Mouse (Mus musculus): ENCODE measurements at regions not wholly inside any gene's neighbourhood (a gene's known extent, or its start where the extent isn't known, plus 50 kb on each side); places are given as distances from the start of the nearest gene placed in this dataset.
"Not testable (repeated sequence)": the region's sequence is repeated elsewhere in the genome, so short reads cannot be mapped to it uniquely, and the experiment has no call there.

DNA sequence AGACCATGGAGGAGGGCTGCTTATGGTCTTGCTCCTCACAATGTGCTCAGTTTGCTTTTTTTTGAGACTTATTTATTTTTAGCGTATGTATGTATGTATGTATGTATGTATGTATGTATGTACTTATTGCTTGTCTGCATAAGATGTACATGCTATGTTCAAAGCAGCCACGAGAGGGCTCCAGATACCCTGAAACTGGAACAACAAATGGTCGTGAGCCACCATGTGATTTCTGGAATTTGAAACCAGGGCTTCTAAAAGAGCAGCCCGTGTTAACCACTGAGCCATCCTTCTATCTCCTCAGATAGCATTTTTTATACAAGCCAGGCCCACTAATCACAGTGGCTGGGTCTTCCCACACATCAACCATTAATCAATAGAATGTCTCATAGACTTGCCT is 611.2 kb downstream of the 5730507C01Rik start:
- H3K4me1 ChIP-seq: no peaks in the 10 kb centered on the region
- H3K9me3 ChIP-seq: peaks cover 81% of the 10 kb centered on the region
- H3K27ac ChIP-seq: no peak overlapping the region
- H3K27me3 ChIP-seq (ENCODE audit: poor library complexity, severe bottlenecking): no peaks in the 10 kb centered on the region
- no peaks in the 10 kb centered on the region for H3K36me3 ChIP-seq (replicated peaks)
- WGBS: 70% methylated on average over 4 of the region's 4 CpGs
- DNase-seq (ENCODE audit: extremely low spot score, low spot score): no peak
- no peak overlapping the region for H3K4me3 ChIP-seq

DNA sequence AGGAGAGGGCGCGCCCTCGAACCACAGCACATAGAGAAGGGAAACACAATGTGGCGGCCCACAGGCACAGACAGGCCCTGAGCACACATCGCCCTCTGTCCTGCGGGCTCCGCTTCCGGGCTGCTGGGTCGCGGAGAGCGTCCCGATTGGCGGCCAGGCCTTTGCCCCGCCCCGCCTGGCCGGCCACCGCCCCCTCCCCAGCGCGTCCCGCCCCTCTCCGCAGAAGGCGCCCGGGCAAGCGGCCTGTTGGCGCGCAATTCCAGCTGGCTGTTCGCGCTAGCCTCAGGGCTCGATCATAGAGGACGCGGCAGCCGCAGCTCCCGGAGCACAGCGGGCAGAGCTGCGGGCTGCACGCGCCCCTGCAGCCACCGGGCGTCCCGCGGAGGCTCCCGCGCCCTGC is 661.3 kb downstream of the 5730507C01Rik start:
- Histone ChIP-seq H3K27me3 (ENCODE audit: poor library complexity, severe bottlenecking) (no peaks in the 10 kb centered on the region), H3K9me3 (peaks cover 43% of the 10 kb centered on the region), H3K27ac (no peak overlapping the region), H3K36me3 (replicated peaks) (no peaks in the 10 kb centered on the region), H3K4me3 (no peak overlapping the region), H3K4me1 (no peaks in the 10 kb centered on the region)
- WGBS: 18% methylated on average over 42 of the region's 43 CpGs
- DNase-seq (ENCODE audit: extremely low spot score, low spot score): no peak

DNA sequence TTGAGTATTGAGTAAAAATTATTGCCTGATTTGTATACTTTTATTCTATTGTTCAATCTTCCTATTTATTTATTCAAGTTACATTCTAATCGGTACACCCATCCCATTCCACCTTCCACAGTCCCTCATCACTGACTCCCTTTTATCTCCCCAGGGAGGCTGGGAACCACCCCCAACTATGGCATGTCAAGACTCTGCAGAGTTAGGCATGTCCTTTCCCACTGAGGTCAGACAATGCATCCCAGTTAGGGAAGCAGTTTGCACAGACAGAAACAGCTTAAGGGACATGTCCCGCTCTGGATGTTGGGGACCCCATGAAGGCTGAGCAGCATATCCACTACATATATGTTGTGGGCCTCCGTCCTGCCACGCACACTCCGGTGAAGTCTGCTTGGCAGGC is 678.1 kb downstream of the 5730507C01Rik start:
- Histone ChIP-seq H3K9me3 (peaks cover 53% of the 10 kb centered on the region), H3K4me1 (no peaks in the 10 kb centered on the region), H3K4me3 (no peak overlapping the region), H3K27ac (no peak overlapping the region), H3K36me3 (replicated peaks) (no peaks in the 10 kb centered on the region), H3K27me3 (ENCODE audit: poor library complexity, severe bottlenecking) (no peaks in the 10 kb centered on the region)
- WGBS: 94% methylated on average over 5 of the region's 5 CpGs
- no peak for DNase-seq (ENCODE audit: extremely low spot score, low spot score)

DNA sequence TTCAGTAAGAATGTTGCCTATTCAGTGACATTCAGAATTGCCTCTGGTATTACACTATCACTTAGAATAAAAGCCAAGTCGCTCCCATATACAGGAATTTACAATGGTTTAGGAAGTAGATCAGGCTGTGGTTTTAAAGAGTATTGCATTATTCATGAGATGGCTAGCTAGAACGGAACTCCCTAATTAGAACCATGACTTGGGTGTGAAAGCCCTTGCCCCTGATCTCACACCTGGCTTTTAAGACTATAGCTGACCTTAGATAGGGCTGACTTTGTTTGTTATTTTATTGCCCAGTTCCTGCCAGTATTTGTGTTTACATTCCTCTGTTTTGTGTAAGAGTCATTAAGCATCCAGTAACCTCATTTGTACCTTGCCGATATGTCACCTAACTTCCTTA is 678.7 kb downstream of the 5730507C01Rik start:
- peaks cover 53% of the 10 kb centered on the region for H3K9me3 ChIP-seq
- H3K4me1 ChIP-seq: not testable (repeated sequence)
- WGBS: 77% methylated on average over 3 of the region's 3 CpGs

DNA sequence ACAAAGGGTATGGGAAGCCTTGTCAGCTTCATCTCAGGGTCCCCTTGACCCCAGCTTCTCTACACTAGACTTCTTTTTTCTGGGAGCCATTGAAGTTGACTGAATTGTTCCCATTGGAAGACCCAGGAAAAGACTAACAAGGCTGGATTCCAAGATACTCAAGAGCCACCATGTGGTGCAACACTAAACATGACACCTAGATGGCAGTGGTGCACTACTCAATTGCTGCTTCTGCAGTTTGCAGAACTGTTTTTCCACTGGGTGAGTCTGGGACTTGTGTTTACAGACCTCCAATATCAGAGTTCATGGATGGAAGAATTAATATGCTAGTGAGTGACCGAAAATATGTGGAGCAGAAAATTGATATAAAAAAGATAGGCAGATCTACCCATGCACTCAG is 709.7 kb downstream of the 5730507C01Rik start:
- DNase-seq (ENCODE audit: extremely low spot score, low spot score); H3K27me3 ChIP-seq (ENCODE audit: poor library complexity, severe bottlenecking); H3K4me1 ChIP-seq; H3K36me3 ChIP-seq (replicated peaks); H3K9me3 ChIP-seq; H3K4me3 ChIP-seq; H3K27ac ChIP-seq: not testable (repeated sequence)
- WGBS: 93% methylated on average over 1 of the region's 1 CpGs

More for the DNA sequence above, 678.7 kb downstream of the 5730507C01Rik start:
- not testable (repeated sequence) for DNase-seq (ENCODE audit: extremely low spot score, low spot score); H3K27ac ChIP-seq; H3K4me3 ChIP-seq; H3K27me3 ChIP-seq (ENCODE audit: poor library complexity, severe bottlenecking); H3K36me3 ChIP-seq (replicated peaks)

DNA sequence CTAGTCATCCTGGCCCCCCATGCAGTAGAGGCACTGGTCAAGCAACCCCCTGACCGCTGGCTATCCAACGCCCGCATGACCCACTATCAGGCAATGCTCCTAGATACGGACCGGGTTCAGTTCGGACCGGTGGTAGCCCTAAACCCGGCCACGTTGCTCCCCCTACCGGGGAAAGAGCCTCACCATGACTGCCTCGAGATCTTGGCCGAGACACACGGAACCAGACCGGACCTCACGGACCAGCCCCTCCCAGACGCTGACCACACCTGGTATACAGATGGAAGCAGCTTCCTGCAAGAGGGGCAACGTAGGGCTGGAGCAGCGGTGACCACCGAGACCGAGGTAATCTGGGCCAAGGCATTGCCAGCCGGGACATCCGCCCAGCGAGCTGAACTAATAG is 707.6 kb upstream of the Gm21863 start:
- not testable (repeated sequence) for H3K4me3 ChIP-seq; H3K27me3 ChIP-seq (ENCODE audit: poor library complexity, severe bottlenecking); H3K27ac ChIP-seq; H3K4me1 ChIP-seq; DNase-seq (ENCODE audit: extremely low spot score, low spot score); H3K36me3 ChIP-seq (replicated peaks)
- H3K9me3 ChIP-seq: peaks cover 32% of the 10 kb centered on the region
- WGBS: 92% methylated on average over 23 of the region's 23 CpGs

DNA sequence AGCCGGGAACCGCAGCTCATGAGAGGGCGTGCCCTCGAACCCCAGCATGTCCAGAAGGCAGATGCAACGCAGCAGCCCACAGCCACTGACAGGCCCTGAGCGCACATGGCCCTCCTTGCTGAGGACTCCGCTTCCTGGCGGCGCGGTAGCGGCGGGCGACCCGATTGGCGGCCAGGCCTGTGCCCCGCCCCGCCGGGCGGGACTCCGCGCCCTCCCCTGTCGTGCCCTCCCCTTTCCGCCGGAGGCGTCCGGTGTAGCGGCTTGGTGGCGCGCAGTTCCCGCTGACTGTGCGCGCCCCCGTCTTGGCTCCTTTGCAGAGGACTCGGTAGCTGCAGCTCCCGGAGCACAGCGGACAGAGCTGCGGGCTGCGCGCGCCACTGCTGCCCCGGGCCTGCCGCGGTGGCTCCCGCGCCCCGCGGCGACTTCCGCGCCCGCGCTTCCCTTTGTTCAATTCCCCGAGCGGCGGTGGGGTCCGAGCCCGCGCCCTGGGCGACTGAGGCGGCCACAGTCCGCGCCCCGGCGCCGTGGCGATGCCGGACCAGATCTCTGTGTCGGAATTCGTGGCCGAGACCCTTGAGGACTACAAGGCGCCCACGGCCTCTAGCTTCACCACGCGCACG is 665.9 kb upstream of the Gm21863 start:
- WGBS: 9% methylated on average over 70 of the region's 75 CpGs
- Histone ChIP-seq H3K4me3 (peak overlapping the region; percentile 49), H3K9me3 (peaks cover 31% of the 10 kb centered on the region), H3K27ac (peak overlapping the region; percentile 51; the same call in 1 of the 2 replicates)
- DNase-seq (ENCODE audit: extremely low spot score, low spot score): peak; percentile 46
- H3K4me1 ChIP-seq; H3K27me3 ChIP-seq (ENCODE audit: poor library complexity, severe bottlenecking); H3K36me3 ChIP-seq (replicated peaks): not testable (repeated sequence)

DNA sequence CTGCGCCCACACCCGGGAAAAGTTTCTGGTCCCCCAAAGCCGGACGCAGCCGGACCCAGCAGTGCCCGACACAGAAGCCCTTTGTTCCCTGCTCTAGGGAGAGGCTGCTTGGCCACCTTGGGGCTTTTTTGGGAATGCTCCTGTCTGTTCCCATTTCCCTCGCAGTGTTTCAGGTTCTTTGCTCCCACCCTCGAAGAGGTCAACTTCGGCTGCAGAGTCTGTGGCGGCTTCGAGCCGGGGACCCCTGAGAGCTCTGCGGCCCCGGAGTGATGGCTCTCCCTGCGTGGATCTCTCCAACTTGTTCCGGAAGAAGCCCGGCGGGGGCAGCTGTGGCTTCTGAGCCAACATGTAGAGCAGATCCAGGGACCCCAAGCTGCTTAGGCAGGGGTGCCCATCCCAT is 665.3 kb upstream of the Gm21863 start:
- not testable (repeated sequence) for H3K27me3 ChIP-seq (ENCODE audit: poor library complexity, severe bottlenecking); H3K4me1 ChIP-seq; H3K36me3 ChIP-seq (replicated peaks); H3K27ac ChIP-seq
- peak overlapping the region; percentile 49 for H3K4me3 ChIP-seq
- 48% methylated on average over 18 of the region's 18 CpGs for WGBS
- H3K9me3 ChIP-seq: peaks cover 31% of the 10 kb centered on the region
- DNase-seq (ENCODE audit: extremely low spot score, low spot score): peak; percentile 13

DNA sequence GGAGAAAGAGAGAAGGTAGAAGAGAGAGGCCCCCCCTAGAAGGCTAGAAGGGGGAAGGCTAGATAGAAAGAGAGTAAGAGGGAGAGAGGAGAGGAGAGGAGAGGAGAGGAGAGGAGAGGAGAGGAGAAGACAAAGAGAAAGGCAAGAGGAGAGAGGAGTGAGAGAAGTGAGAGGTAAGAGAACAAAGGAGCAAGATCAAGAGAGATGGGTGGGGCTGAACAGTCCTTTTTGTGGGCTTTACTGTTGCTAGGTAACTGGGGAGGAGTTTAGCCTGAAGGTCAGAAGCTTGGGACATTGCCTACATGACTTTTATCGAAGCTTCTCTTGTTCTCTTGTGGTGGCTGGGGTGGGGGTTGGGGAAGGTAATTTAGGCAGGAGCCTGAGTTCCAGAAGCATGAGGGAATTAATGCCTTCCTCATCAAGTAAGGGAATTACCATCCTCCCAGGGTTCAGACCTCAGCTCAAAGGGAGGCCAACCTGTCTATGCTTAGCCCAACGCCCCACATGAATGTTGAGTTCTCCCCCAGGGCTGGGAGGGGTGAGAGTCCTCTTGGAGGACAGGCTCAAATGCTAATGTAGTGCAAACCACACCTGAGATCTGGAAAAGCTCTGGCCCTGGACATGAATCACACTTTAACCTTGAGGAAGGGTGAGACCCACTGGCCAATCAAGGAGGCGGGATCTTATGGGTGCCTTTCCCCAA is 662.1 kb upstream of the Gm21863 start:
- H3K4me1 ChIP-seq; H3K27ac ChIP-seq; H3K4me3 ChIP-seq; H3K36me3 ChIP-seq (replicated peaks); H3K27me3 ChIP-seq (ENCODE audit: poor library complexity, severe bottlenecking); DNase-seq (ENCODE audit: extremely low spot score, low spot score): not testable (repeated sequence)
- WGBS: 92% methylated on average over 3 of the region's 3 CpGs
- H3K9me3 ChIP-seq: peaks cover 30% of the 10 kb centered on the region
